Mouse (Mus musculus) hindbrain, embryonic 15.5 days (tissue): ENCODE data around the gene Ppara. TPM values are rescaled to one million over a fixed set of nuclear protein-coding genes. Genes with fewer than 3 reads are reported as not detected.

ENCODE experiments used
- ATAC-seq: fragments of 200-750 bp; cut with Nextera tagmentation; 2 replicates; pipeline ENCODE4 v1.8.0; 2017; ENCODE audit warnings: low read depth, moderate number of reproducible peaks, moderate TSS enrichment; ENCODE audit not compliant: low FRiP score
- H3K27ac ChIP-seq: fragments of 300-500 bp; sonication (generic); replicated peaks from 2 replicates; pipeline ENCODE4 v1.5.1; 2015; ENCODE audit warnings: mild to moderate bottlenecking, inconsistent platforms
- H3K27me3 ChIP-seq: fragments of 300-500 bp; sonication (generic); 2 replicates; pipeline ENCODE4 v1.6.1; 2015; ENCODE audit warnings: control low read depth, inconsistent platforms
- H3K36me3 ChIP-seq: fragments of 300-500 bp; sonication (generic); 2 replicates; pipeline ENCODE4 v1.6.1; 2015; ENCODE audit warnings: control low read depth, inconsistent platforms
- H3K4me1 ChIP-seq: fragments of 300-500 bp; sonication (generic); replicated peaks from 2 replicates; pipeline ENCODE4 v1.6.1; 2015; ENCODE audit warnings: control low read depth, inconsistent platforms
- H3K4me2 ChIP-seq: fragments of 300-500 bp; sonication (generic); 2 replicates; pipeline ENCODE4 v1.6.1; 2015; ENCODE audit warnings: moderate library complexity, mild to moderate bottlenecking, inconsistent platforms
- H3K4me3 ChIP-seq: fragments of 300-500 bp; sonication (generic); 2 replicates; pipeline ENCODE4 v1.5.1; 2015; ENCODE audit warnings: mild to moderate bottlenecking, inconsistent platforms
- H3K9ac ChIP-seq: fragments of 300-500 bp; sonication (generic); 2 replicates; pipeline ENCODE4 v1.6.1; 2015; ENCODE audit warnings: inconsistent platforms
- H3K9me3 ChIP-seq: fragments of 300-500 bp; sonication (generic); 2 replicates; pipeline ENCODE4 v1.6.1; 2016; ENCODE audit warnings: control low read depth, inconsistent platforms
- WGBS: fragments of 180-500 bp; shearing (Covaris S2); methylation state at CpG from one replicate; pipeline ENCODE4 v1.1.7; 2015; 5-methylcytosine and 5-hydroxymethylcytosine counted together
- polyA plus RNA-seq: library from polyadenylated mRNA; unstranded; fragments of >200 nt; fragmentation: Nextera tagmentation; extraction: Ambion mirVana; gene quantifications from 2 replicates; pipeline ENCODE4 v1.2.1, GENCODE M21; 2015

Gene Ppara
- polyA plus RNA-seq, 1 experiment from 2014 or later, result 1.6 TPM

DNA sequence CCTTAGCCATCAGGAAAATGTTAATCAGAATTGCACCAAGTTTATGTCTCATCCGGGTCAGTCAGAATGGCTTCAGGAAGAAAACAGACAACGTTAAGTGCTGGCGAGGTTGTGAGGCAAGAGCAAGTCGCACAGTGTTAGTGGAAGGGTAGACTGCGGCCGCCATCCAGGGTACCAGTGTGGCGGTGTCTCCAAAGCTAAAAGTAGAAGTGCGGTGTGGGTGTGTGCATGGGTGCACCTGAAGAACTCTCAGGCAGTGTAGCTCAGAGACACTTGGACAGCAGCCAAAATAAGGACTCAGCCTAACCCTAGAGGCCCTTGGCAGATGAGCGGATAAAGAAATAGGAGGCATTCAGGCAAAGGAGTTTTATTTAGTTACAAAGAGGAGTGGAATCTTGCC is 14.4 kb downstream of the Ppara start:
- H3K4me2 ChIP-seq, result no peak overlapping the region
- H3K9me3 ChIP-seq, result peaks cover 2% of the 10 kb centered on the region; the same call in 1 of the 2 replicates
- no peak for ATAC-seq
- no peaks in the 10 kb centered on the region for H3K4me1 ChIP-seq
- no peaks in the 10 kb centered on the region for H3K27me3 ChIP-seq
- 93% methylated on average over 9 of the region's 9 CpGs for WGBS
- no peaks in the 10 kb centered on the region for H3K36me3 ChIP-seq
- no peak overlapping the region for H3K9ac ChIP-seq
- no peak overlapping the region for H3K4me3 ChIP-seq
- H3K27ac ChIP-seq, result no peak overlapping the region

DNA sequence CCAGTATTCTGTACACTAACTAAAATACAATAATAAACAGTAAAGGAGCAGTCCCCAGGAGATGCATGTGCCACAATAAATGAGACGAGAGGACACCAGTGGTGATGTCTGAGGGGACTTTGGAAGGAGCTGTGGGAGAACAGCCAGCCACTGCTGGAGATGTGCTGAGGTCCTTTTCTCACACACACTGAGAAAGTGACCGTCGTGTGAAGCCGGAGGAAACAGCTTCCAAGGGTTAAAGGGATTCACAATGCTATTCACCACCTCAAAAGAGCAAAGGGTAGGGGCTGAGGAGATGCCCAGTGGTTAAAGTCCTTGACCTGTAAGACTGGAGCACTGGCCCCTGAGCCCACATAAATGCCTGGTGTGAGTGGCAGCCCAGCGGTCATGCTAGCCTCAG is 15.3 kb downstream of the Ppara start:
- H3K9ac ChIP-seq, result no peak overlapping the region
- H3K9me3 ChIP-seq, result peaks cover 2% of the 10 kb centered on the region; the same call in 1 of the 2 replicates
- H3K36me3 ChIP-seq, result no peaks in the 10 kb centered on the region
- no peaks in the 10 kb centered on the region for H3K4me1 ChIP-seq
- H3K4me2 ChIP-seq, result no peak overlapping the region
- H3K27me3 ChIP-seq, result no peaks in the 10 kb centered on the region
- no peak for ATAC-seq
- H3K4me3 ChIP-seq, result no peak overlapping the region
- no peak overlapping the region for H3K27ac ChIP-seq
- 90% methylated on average over 5 of the region's 5 CpGs for WGBS

DNA sequence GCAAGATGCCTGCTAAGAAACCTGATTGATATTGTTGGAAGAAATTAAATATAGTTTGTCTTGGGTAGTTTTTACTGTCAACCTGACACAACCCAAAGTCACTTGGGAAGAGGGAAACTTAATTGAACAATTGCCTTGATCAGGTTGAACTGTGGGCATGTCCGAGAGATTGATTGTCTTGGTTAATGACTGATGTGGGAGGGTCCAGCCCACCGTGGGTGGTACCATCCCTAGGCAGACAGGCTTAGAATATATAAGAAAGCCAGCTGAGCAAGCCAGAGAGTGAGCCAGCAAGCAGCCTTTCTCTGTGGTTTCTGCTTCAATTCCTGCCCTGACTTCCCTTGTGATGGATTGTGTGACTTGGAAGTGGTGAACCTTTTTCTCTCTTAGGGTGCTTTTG is 17.9 kb downstream of the Ppara start:
- no peak overlapping the region for H3K4me2 ChIP-seq
- peaks cover 2% of the 10 kb centered on the region; the same call in 1 of the 2 replicates for H3K9me3 ChIP-seq
- H3K9ac ChIP-seq, result no peak overlapping the region
- H3K4me3 ChIP-seq, result no peak overlapping the region
- H3K36me3 ChIP-seq, result no peaks in the 10 kb centered on the region
- no peak overlapping the region for H3K27ac ChIP-seq
- no peak for ATAC-seq
- no peaks in the 10 kb centered on the region for H3K4me1 ChIP-seq
- no peaks in the 10 kb centered on the region for H3K27me3 ChIP-seq
- WGBS, result 75% methylated on average over 2 of the region's 2 CpGs

DNA sequence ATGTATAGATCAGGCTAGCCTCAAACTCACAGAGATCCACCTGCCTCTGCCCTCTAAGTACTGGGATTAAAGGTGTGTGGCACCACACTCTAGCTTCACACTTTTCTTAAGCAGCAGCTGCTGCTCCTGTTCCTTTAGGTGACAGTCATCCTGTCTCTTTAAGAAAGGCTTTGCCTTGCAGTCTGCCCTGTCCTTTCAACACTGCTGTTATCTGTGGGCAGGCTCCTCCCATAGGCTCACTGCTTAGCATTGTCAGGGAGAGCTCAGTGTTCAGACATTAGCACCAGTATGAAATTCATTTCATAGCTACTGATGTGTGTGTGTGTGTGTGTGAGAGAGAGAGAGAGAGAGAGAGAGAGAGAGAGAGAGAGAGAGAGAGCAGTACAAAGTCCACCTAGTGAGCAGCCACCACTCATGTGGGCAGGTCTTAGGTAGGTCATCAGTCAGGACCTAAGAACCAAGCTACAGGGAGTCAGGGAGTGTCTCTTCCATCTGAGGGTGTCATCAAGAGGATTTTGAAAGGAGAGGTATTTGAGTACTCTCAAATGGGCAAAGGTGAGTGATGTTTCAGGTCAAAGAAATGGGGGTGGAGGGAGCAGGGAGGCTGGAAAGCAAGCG is 19.4 kb downstream of the Ppara start:
- Histone ChIP-seq H3K27me3 (no peaks in the 10 kb centered on the region), H3K36me3 (no peaks in the 10 kb centered on the region), H3K4me3 (no peak overlapping the region), H3K9me3 (peaks cover 2% of the 10 kb centered on the region; the same call in 1 of the 2 replicates), H3K4me2 (no peak overlapping the region), H3K4me1 (no peaks in the 10 kb centered on the region), H3K27ac (no peak overlapping the region), H3K9ac (no peak overlapping the region)
- WGBS, result 86% methylated on average over 1 of the region's 1 CpGs
- no peak for ATAC-seq

DNA sequence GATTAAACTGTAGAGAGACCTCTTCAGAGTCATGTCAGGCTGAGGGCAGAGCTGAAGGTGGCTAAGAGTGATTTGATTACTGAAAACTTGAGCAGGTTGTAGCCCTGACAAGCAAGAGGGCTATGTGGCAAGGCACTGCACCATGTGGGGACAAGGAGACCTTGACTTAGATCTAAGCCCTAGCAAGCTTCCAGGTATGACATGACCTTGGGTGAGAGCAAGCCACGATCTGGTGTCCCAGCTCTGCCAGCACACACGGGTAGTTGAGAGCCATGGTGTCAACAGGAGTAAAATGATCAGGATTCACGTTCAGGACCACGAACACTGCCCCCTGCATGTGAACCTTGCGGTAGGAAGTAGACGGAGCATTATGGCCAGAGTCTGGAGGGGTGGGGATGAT is 20.4 kb downstream of the Ppara start:
- H3K9me3 ChIP-seq, result peaks cover 2% of the 10 kb centered on the region; the same call in 1 of the 2 replicates
- no peak overlapping the region for H3K4me3 ChIP-seq
- H3K27ac ChIP-seq, result no peak overlapping the region
- H3K27me3 ChIP-seq, result no peaks in the 10 kb centered on the region
- no peak overlapping the region for H3K9ac ChIP-seq
- no peaks in the 10 kb centered on the region for H3K4me1 ChIP-seq
- H3K4me2 ChIP-seq, result no peak overlapping the region
- ATAC-seq, result no peak
- no peaks in the 10 kb centered on the region for H3K36me3 ChIP-seq
- 77% methylated on average over 6 of the region's 6 CpGs for WGBS

DNA sequence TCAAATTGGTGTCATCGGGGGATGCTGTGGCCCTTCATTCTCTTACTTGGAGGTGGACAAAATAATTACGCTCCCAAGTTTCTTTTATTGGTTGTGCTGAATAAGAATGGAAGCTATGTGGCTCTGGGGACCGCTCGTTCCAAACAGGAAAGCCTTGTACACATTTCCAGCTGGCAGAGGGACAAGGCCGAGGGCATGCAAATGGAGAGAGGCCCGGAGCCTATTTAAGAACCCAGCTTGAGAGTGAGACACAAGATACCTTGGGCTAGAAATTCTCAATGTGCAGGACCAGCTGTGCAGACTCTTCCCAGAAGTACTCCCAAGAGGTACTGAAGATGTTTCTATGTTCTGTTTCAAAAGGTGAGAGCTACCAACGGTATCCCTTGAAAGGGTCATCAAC is 21.8 kb downstream of the Ppara start:
- Histone ChIP-seq H3K9me3 (no peaks in the 10 kb centered on the region), H3K4me1 (no peaks in the 10 kb centered on the region), H3K4me3 (no peak overlapping the region), H3K27ac (no peak overlapping the region), H3K27me3 (no peaks in the 10 kb centered on the region), H3K4me2 (no peak overlapping the region), H3K36me3 (no peaks in the 10 kb centered on the region), H3K9ac (no peak overlapping the region)
- 79% methylated on average over 7 of the region's 7 CpGs for WGBS
- no peak for ATAC-seq

DNA sequence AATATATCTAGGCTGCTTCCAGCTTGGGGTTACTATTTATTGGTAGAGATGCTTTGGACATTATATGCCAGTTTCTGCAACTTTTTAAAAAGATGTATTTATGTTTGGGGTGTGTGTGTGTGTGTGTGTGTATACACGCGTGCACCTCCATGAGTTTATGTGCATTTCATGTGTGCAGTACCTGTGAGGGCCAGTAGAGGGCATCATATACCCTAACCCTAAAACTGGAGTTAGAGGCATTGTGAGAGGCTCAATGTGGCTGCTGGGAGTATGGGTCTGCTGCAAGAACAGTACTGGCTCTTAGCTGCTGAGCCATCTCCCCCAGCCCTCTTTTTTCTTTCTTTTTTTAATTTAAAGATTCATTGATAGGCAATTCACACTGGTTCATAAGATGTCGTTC is 23.0 kb downstream of the Ppara start:
- no peaks in the 10 kb centered on the region for H3K27me3 ChIP-seq
- H3K4me2 ChIP-seq, result no peak overlapping the region
- H3K27ac ChIP-seq, result no peak overlapping the region
- H3K9me3 ChIP-seq, result no peaks in the 10 kb centered on the region
- 92% methylated on average over 3 of the region's 3 CpGs for WGBS
- H3K36me3 ChIP-seq, result no peaks in the 10 kb centered on the region
- H3K9ac ChIP-seq, result no peak overlapping the region
- no peak overlapping the region for H3K4me3 ChIP-seq
- H3K4me1 ChIP-seq, result no peaks in the 10 kb centered on the region
- no peak for ATAC-seq

DNA sequence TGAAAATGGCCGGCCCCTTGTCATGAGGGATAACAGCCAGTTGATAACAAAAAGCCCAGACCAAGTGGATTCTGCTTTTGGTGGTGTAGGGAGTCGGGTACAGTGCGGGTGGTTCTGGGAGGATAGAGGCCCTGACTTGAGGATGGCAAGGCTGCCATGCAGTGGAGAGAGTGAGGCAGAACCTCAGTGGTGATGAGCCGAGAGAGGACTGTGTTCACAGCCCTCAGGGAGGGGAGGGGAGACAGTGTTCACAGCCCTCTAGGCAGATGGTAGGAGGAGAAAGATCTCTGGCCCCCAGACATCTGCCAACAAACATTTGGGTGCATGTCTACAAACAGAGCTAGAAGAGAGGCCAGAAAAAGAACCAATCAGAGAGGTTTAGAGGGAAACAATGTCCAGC is 28.0 kb downstream of the Ppara start:
- H3K27ac ChIP-seq, result no peak overlapping the region
- ATAC-seq, result no peak
- WGBS, result 88% methylated on average over 4 of the region's 4 CpGs
- no peak overlapping the region for H3K9ac ChIP-seq
- no peaks in the 10 kb centered on the region for H3K9me3 ChIP-seq
- no peaks in the 10 kb centered on the region for H3K4me1 ChIP-seq
- H3K27me3 ChIP-seq, result no peaks in the 10 kb centered on the region
- H3K4me3 ChIP-seq, result no peak overlapping the region
- no peaks in the 10 kb centered on the region for H3K36me3 ChIP-seq
- no peak overlapping the region for H3K4me2 ChIP-seq

DNA sequence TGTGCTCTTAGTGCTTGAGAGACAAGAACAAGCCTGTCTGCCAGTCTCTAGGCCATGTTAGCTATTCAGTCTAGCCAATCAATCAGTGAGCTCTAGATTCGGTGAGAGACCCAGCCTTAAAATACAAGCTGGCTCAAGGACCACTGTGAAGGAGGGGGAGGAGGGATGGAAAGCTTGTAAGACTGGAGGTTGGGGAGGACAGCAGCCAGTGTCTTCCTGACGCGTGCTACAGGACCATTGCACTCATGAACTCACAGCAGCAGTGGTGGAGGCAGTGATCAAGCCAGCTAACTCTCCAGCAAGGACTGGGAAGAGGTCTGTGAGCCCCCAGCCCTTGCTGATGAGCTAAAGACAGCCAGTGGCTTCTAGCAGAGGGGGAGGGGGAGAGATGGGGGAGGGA is 30.2 kb downstream of the Ppara start:
- no peaks in the 10 kb centered on the region for H3K27me3 ChIP-seq
- no peaks in the 10 kb centered on the region for H3K9me3 ChIP-seq
- no peak overlapping the region for H3K9ac ChIP-seq
- no peak for ATAC-seq
- no peaks in the 10 kb centered on the region for H3K36me3 ChIP-seq
- no peak overlapping the region for H3K27ac ChIP-seq
- H3K4me2 ChIP-seq, result no peak overlapping the region
- WGBS, result 46% methylated on average over 3 of the region's 3 CpGs
- no peaks in the 10 kb centered on the region for H3K4me1 ChIP-seq
- H3K4me3 ChIP-seq, result no peak overlapping the region

DNA sequence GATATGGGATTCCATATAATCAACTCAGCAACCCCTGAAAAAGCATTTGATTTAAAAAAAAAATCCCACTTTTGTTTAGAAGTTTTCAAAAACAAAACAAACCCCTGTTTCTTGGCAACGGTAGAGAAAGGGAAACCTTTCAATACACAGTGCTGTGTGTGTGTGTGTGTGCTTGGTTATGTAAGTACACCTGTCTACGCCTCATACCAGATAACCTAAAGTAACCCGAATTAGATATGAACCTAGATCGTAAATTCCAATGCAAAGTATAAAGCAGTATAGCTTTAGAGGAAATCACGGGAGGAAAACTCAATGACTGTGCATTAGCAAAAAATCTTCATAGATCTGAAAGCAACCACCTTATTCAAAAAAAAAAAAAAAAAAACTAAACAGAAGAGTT is 31.9 kb downstream of the Ppara start:
- Histone ChIP-seq H3K9me3 (no peaks in the 10 kb centered on the region), H3K36me3 (no peaks in the 10 kb centered on the region), H3K4me3 (no peak overlapping the region), H3K9ac (no peak overlapping the region), H3K27me3 (no peaks in the 10 kb centered on the region), H3K27ac (no peak overlapping the region), H3K4me2 (no peak overlapping the region), H3K4me1 (no peaks in the 10 kb centered on the region)
- ATAC-seq, result no peak
- WGBS, result 96% methylated on average over 5 of the region's 5 CpGs

DNA sequence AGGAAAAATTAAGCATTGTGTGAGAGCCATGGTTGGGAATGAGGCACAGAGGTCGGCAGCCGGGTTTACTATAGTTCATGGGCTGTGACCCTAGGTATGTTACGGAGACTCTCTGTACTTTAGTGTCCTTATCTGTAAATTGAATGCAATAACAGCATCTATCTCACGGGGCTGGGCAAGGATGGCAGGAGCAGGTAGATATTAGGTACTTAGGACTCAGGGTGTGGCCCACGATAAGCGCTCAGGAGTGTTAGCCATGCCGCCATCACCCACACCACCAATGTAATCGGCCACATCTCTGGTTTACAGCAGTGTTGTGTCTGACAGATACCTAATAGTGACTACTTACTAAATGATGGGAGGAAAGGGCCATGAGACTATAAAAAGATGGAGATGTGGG is 34.2 kb downstream of the Ppara start:
- Histone ChIP-seq H3K9me3 (no peaks in the 10 kb centered on the region), H3K4me3 (no peak overlapping the region), H3K9ac (no peak overlapping the region), H3K36me3 (no peaks in the 10 kb centered on the region), H3K27ac (no peak overlapping the region), H3K4me1 (no peaks in the 10 kb centered on the region), H3K27me3 (no peaks in the 10 kb centered on the region), H3K4me2 (no peak overlapping the region)
- no peak for ATAC-seq
- WGBS, result 92% methylated on average over 8 of the region's 8 CpGs

DNA sequence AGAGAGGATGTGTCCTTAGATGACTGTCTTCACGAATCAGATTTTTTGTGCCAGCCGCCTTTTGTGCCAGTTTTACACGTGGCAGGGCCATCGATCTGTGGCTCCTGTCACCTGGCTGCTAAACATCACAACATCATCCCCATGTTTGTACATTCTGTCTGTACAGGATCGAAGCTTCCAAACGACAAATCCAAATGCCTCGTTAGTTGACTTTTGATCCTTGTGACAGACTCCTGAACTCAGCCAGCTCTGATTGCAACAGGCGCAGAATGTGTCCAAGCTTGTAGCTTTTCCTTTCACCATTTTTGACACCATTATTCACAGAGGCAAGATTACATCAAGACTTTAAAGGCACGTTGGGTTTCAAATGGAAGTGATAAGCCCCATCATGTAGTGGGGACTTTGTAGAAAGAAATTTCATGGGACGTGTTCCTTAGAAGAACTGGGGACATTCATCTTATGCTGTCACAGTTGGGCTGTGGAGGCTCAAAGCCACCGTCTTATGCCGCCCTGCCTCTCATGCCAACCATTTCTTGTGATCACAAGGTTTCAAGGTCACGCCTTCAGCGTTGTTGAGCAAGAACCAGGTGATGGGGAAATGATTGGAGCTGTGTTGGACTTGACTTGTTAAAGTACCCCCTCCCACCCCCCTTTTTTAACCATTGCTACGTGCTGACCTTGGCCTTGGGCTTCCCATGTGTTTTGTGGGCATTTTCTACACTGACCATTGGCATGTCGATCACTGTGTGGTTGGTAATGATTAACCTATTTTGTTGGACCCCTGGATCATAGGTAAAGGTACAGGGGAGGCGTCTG is 36.7 kb downstream of the Ppara start:
- Histone ChIP-seq H3K4me2 (no peak overlapping the region), H3K9me3 (no peaks in the 10 kb centered on the region), H3K9ac (no peak overlapping the region), H3K4me1 (no peaks in the 10 kb centered on the region), H3K27me3 (no peaks in the 10 kb centered on the region), H3K27ac (no peak overlapping the region), H3K4me3 (no peak overlapping the region), H3K36me3 (no peaks in the 10 kb centered on the region)
- 88% methylated on average over 17 of the region's 17 CpGs for WGBS
- no peak for ATAC-seq
